Mouse (Mus musculus) spleen, postnatal 36 days (tissue): Measurements from ENCODE around the gene Tmem131.

ENCODE experiments used
- DNase-seq, 2 experiments: peaks; one replicate each; pipeline ENCODE4 v3.0.0; 2022; ENCODE audit warnings: low spot score in 2 of 2, mixed read lengths in 1 of 2

Gene Tmem131

DNA sequence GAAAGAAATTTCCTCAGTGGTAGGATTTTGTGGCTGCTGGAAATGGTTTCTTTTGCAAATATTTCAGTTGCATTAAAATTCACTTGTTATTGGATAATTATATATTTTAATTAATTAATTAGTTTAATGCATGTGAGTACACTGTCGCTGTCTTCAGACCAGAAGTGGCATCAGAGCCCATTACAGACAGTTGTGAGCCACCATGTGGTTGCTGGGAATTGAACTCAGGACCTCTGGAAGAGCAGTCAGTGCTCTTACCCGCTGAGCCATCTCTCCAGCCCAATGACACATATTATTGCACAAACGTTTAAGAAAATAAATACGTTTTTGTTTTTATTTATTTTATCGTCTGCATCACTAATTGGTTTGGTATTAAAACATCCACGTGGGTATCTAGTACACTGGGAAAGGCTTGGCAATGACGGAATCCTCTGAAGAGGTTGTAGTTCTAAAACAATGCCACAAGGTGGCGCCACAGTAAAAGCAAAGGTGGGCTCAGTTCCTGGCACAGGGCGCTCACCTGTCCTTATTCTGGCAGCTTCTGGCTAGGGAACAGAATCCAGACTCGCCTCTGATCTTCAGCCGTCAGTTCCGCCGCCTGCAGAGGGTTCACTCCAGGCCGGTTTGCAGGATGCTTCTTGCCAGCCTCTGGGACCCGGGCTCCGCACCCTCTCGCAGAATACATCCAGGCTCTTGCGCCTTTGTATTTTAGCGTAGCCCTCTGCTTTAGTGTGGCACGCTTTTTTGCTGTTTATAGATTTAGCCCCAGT, 158.9 kb downstream of the Tmem131 start:
- peak; percentile 49 to 63 for DNase-seq

DNA sequence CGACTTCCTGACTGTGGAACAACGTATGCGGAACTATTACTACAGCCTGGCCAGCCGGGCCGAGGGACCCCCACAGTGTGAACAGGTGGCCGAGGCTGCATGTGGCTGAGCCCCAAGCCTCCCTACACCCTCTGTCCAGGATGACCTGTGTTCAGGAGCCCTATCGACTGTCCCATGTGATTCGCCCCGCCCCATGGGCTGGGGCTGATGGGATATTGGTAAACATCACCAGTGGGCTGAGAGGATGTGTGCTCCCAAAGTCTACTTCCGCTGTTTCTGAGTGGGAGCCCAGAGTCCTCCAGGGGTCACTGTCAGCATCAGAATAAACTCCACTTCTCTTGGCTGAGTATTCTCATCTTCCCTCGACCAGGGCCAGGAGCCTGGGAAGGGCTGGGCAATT, 161.0 kb downstream of the Tmem131 start:
- DNase-seq = no peak

DNA sequence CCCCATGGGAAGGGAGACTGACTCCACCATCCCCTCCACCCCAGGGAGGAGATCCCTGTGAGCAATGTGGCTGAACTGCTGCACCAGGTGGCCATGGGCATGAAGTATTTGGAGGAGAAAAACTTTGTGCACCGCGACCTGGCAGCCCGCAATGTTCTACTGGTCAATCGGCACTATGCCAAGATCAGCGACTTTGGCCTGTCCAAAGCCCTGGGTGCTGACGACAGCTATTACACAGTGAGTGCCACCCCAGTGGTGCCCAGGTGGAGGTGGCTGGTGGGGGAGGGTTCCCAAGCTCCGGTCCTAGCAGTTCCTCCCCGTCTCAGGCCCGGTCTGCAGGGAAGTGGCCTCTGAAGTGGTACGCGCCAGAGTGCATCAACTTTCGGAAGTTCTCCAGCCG, 162.7 kb downstream of the Tmem131 start:
- DNase-seq = no peak

- DNase-seq = no peak
Observed at GRCm38 (mm10) chr1:36772198-36772934, 171.1 kb downstream of the Tmem131 start.

DNA sequence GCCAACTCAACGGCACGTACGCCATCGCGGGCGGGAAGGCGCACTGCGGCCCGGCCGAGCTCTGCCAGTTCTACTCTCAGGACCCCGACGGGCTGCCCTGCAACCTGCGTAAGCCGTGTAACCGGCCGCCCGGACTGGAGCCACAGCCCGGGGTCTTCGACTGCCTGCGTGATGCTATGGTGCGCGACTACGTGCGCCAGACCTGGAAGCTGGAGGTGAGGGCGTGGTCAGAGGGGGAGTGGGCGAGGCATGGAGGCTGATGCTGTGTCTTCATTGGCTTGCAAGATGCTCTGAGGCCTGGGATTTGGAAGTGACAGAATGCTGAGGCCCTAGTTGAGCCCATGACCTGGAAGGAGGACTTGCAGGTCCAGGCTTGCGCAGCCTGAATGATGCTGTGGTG, 172.5 kb downstream of the Tmem131 start:
- DNase-seq = no peak

- DNase-seq = no peak
Observed at GRCm38 (mm10) chr1:36769951-36770350, 173.5 kb downstream of the Tmem131 start.

GRCm38 (mm10) chr1:36768786-36769185, 174.7 kb downstream of the Tmem131 start:
- no peak for DNase-seq

DNA sequence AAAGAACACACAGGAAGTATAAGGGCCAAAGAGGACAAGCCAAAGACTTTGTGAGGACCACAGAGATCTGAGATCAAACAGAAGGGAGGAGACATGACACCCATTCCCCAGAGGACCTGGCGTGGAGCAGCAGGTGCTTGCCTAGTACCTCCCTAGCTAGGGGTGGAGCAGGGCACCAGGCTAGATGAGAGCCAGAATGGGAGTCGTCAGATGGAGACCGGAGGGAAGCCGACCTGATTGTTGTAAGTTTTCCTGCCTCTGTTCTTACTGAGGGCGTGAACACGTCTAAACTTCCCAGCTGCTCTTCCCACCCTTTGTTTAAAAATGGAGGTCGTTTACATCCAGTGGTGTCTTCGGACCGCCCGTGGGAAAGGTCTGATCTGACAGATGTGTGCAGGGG, 176.1 kb downstream of the Tmem131 start:
- DNase-seq = no peak

GRCm38 (mm10) chr1:36766431-36767205, 176.8 kb downstream of the Tmem131 start:
- peak; percentile 59 to 60 for DNase-seq

GRCm38 (mm10) chr1:36761568-36761967, 181.9 kb downstream of the Tmem131 start, which contains the start of gene Zap70:
Gene Zap70 (plus strand): TSS chr1:36761798.
- peak; percentile 40 to 46 for DNase-seq

DNA sequence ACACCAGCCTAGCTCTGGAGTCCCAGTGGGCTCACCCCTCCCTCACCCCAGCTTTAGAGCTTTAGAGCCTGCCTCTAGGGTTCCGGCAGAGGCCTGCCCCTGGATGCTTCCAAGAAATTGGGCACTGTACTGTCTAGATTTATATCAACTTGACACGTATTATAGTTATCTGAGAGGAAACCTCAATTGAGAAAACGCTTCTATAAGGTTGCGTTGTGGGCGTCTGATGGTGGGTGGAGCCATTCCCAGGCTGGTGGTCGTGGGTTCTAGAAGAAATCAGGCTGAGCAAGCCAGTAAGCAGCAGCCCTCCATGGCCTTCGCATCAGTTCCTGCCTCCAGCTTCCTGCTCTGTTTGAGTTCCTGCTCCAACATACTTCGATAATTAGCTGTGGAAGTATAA, 182.4 kb downstream of the Tmem131 start:
- no peak for DNase-seq

DNA sequence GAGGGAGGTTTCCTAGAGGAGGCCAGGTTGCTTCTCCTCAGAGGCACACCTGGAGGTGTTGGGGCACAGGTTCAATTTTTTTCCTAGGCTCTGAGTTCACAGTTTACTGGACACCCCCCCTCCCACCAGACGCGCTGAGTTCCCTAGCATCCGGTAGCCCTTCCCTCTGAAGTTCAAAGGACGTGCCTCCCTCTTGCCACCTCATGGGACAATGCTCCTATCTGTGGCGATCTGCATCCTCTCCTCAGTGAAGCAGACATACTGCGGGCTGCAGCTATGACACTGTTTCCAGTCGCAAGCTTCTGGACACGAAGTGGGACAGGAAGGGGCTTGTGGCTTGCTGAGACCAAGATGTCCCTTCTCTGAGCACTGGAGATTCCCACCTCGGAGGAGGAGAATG, 183.1 kb downstream of the Tmem131 start:
- DNase-seq = no peak

- no peak for DNase-seq
Observed at GRCm38 (mm10) chr1:36759076-36759475, 184.4 kb downstream of the Tmem131 start.

GRCm38 (mm10) chr1:36758553-36758952, 184.9 kb downstream of the Tmem131 start:
- DNase-seq = no peak

DNA sequence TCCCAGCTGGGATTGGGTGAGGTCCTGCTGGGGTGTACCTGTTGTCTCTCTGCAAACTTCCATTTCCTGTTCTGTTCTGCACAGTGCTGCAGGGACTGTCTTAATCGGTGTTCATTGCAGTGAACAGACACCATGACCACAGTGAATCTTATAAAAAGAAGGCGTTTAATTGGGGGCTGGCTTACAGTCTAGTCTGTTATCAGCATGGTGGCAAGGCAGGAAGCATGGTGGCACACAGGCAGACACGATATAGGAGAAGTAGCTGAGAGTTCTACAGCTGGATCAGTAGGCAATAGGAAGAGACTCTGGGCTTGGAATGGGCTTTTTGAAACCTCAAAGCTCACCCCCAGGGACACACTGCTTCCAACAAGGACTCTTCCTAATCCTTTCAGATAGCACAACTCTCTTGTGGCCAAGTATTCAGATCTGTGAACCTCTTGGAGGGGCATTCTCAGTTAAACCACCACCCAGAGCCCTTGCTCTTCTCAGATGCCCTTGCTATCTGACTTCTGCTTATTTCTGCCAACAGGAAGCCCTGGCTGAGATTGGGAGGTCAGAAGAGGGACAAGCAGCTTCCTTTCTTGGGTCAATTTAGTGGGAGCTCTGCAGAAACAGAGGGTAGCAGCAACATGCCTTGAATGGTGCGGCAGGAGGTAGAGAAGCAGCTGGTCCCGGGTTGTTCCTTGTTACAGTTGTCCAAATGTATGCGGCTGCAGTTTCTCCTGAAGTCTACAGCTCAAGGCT, 189.4 kb downstream of the Tmem131 start:
- DNase-seq = no peak

DNA sequence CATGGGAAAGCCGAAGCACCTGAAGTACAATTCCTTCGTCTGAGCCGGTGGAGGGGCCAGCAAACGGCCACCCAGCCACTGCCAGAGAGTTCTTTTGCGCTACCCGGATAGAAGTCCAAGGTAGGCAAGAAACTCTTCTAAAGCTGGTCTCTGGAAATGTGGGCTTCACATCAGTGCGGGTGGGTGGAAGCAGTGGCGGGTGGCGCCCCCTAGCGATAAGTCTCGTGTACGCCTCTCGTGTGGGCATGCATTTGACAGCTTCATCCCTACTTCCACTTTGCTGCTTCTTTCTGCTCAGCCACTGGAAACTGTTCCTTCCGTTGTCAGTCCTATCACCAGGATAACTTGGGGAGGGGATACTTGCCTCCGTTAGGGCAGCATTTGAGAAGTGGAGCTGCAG, 197.0 kb downstream of the Tmem131 start:
- no peak for DNase-seq

- no peak for DNase-seq
Observed at GRCm38 (mm10) chr1:36745661-36746060, 197.8 kb downstream of the Tmem131 start.

GRCm38 (mm10) chr1:36744268-36744944, 199.1 kb downstream of the Tmem131 start:
- DNase-seq = peak; percentile 68 to 78

- no peak for DNase-seq
Observed at GRCm38 (mm10) chr1:36743046-36743445, 200.4 kb downstream of the Tmem131 start.
